Mouse (Mus musculus) heart, embryonic 14.5 days (tissue): ENCODE data around the gene Slc16a12. TPM values are rescaled to one million over a fixed set of nuclear protein-coding genes. Genes with fewer than 3 reads are reported as not detected.
A peak's percentile ranks its signal among the peaks of the same experiment; 100 is the strongest.

Experiments used
- ATAC-seq: fragments of 200-750 bp; cut with Nextera tagmentation; 2 replicates; pipeline ENCODE4 v1.8.0; 2017; ENCODE audit warnings: low read depth, moderate TSS enrichment; ENCODE audit not compliant: insufficient number of reproducible peaks, insufficient read depth, low FRiP score
- H3K27ac ChIP-seq, 2 experiments: fragments of 200-500 bp in 1 of 2; fragments of 300-500 bp in 1 of 2; sonication (generic) in 1 of 2; replicated peaks in 1 of 2; 2 replicates each; pipeline ENCODE4 v1.5.1; 2012 to 2014; ENCODE audit warnings: low read depth in 2 of 2, low read length in 2 of 2, control low read depth in 1 of 2, mild to moderate bottlenecking in 1 of 2, mixed read lengths in 1 of 2; ENCODE audit not compliant: control insufficient read depth in 1 of 2, insufficient read depth in 1 of 2
- H3K27me3 ChIP-seq: fragments of 300-500 bp; sonication (generic); 2 replicates; pipeline ENCODE4 v1.6.1; 2014; ENCODE audit warnings: mild to moderate bottlenecking, low read length, control low read depth; ENCODE audit not compliant: control insufficient read depth, insufficient read depth
- H3K36me3 ChIP-seq: fragments of 300-500 bp; sonication (generic); 2 replicates; pipeline ENCODE4 v1.6.1; 2014; ENCODE audit warnings: mild to moderate bottlenecking, control low read depth, low read length, mixed read lengths; ENCODE audit not compliant: control insufficient read depth, insufficient read depth
- H3K4me1 ChIP-seq, 2 experiments: fragments of 200-500 bp in 1 of 2; fragments of 300-500 bp in 1 of 2; sonication (generic) in 1 of 2; 2 replicates each; pipeline ENCODE4 v1.6.1; 2012 to 2014; ENCODE audit warnings: low read length in 2 of 2, control low read depth in 1 of 2, mixed read lengths in 1 of 2; ENCODE audit not compliant: control insufficient read depth in 2 of 2, insufficient read depth in 2 of 2
- H3K4me2 ChIP-seq: fragments of 300-500 bp; sonication (generic); 2 replicates; pipeline ENCODE4 v1.6.1; 2014; ENCODE audit warnings: mild to moderate bottlenecking, low read length
- H3K4me3 ChIP-seq, 2 experiments: fragments of 200-500 bp in 1 of 2; fragments of 300-500 bp in 1 of 2; sonication (generic) in 1 of 2; 2 replicates each; pipeline ENCODE4 v1.5.1; 2012 to 2014; ENCODE audit warnings: low read length in 2 of 2, mild to moderate bottlenecking in 2 of 2, control low read depth in 1 of 2, low read depth in 1 of 2, moderate library complexity in 1 of 2; ENCODE audit not compliant: control insufficient read depth in 1 of 2, insufficient read depth in 1 of 2
- H3K9ac ChIP-seq: fragments of 300-500 bp; sonication (generic); 2 replicates; pipeline ENCODE4 v1.6.1; 2014; ENCODE audit warnings: mild to moderate bottlenecking, low read length
- H3K9me3 ChIP-seq: fragments of 300-500 bp; sonication (generic); 2 replicates; pipeline ENCODE4 v1.6.1; 2016; ENCODE audit warnings: low read length, control low read depth; ENCODE audit not compliant: control insufficient read depth
- WGBS: fragments of 180-500 bp; shearing (Covaris S2); extraction: QIAGEN DNeasy Blood & Tissue Kit; methylation state at CpG from one replicate; pipeline ENCODE4 v1.1.7; 2014; 5-methylcytosine and 5-hydroxymethylcytosine counted together
- polyA plus RNA-seq: library from polyadenylated mRNA; unstranded; fragments of >200 nt; fragmentation: Nextera tagmentation; extraction: Ambion mirVana; gene quantifications from 2 replicates; pipeline ENCODE4 v1.2.1, GENCODE M21; 2014

Gene Slc16a12
- polyA plus RNA-seq, 1 experiment from 2014 or later = 19.7 TPM

GRCm38 (mm10) chr19:34715895-34716294 is 31.2 kb downstream of the Slc16a12 start:
- H3K27me3 ChIP-seq = no peaks in the 10 kb centered on the region
- no peaks in the 10 kb centered on the region for H3K4me1 ChIP-seq
- no peaks in the 10 kb centered on the region for H3K36me3 ChIP-seq
- no peaks in the 10 kb centered on the region for H3K9me3 ChIP-seq
- no peak overlapping the region for H3K4me2 ChIP-seq
- H3K27ac ChIP-seq = no peak overlapping the region
- WGBS = 68% methylated on average over 1 of the region's 1 CpGs
- no peak overlapping the region for H3K4me3 ChIP-seq
- ATAC-seq = no peak
- no peak overlapping the region for H3K9ac ChIP-seq

GRCm38 (mm10) chr19:34714250-34714666 is 32.8 kb downstream of the Slc16a12 start:
- Histone ChIP-seq H3K27ac (no peak overlapping the region), H3K4me1 (no peaks in the 10 kb centered on the region), H3K9ac (no peak overlapping the region), H3K4me2 (no peak overlapping the region), H3K9me3 (no peaks in the 10 kb centered on the region), H3K4me3 (no peak overlapping the region), H3K27me3 (no peaks in the 10 kb centered on the region), H3K36me3 (no peaks in the 10 kb centered on the region)
- WGBS = 85% methylated on average over 5 of the region's 5 CpGs
- no peak for ATAC-seq

GRCm38 (mm10) chr19:34712050-34712449 is 35.0 kb downstream of the Slc16a12 start:
- H3K27me3 ChIP-seq = no peaks in the 10 kb centered on the region
- WGBS = 58% methylated on average over 2 of the region's 2 CpGs
- H3K9me3 ChIP-seq = no peaks in the 10 kb centered on the region
- no peak for ATAC-seq
- no peak overlapping the region for H3K27ac ChIP-seq
- no peak overlapping the region for H3K9ac ChIP-seq
- peaks cover 3 to 4% of the 10 kb centered on the region in 2 experiments; a peak in 1 of 4 replicates for H3K4me1 ChIP-seq
- no peak overlapping the region for H3K4me3 ChIP-seq
- H3K36me3 ChIP-seq = no peaks in the 10 kb centered on the region
- no peak overlapping the region for H3K4me2 ChIP-seq

- H3K9me3 ChIP-seq = no peaks in the 10 kb centered on the region
- H3K4me3 ChIP-seq = no peak overlapping the region
- H3K4me1 ChIP-seq = peaks cover 7 to 11% of the 10 kb centered on the region in 2 experiments
- no peaks in the 10 kb centered on the region for H3K36me3 ChIP-seq
- H3K4me2 ChIP-seq = no peak overlapping the region
- H3K27ac ChIP-seq = no peak overlapping the region
- no peaks in the 10 kb centered on the region for H3K27me3 ChIP-seq
- H3K9ac ChIP-seq = no peak overlapping the region
- ATAC-seq = no peak
- WGBS = 91% methylated on average over 2 of the region's 2 CpGs
Measured at GRCm38 (mm10) chr19:34708221-34708620, 38.9 kb downstream of the Slc16a12 start.

- no peak overlapping the region for H3K27ac ChIP-seq
- ATAC-seq = no peak
- WGBS = 73% methylated on average over 2 of the region's 2 CpGs
- H3K9me3 ChIP-seq = no peaks in the 10 kb centered on the region
- no peaks in the 10 kb centered on the region for H3K36me3 ChIP-seq
- H3K27me3 ChIP-seq = no peaks in the 10 kb centered on the region
- no peak overlapping the region for H3K4me3 ChIP-seq
- no peak overlapping the region for H3K9ac ChIP-seq
- peaks cover 7 to 11% of the 10 kb centered on the region in 2 experiments for H3K4me1 ChIP-seq
- H3K4me2 ChIP-seq = no peak overlapping the region
Measured at GRCm38 (mm10) chr19:34707571-34707970, 39.5 kb downstream of the Slc16a12 start.

GRCm38 (mm10) chr19:34706261-34706660 is 40.8 kb downstream of the Slc16a12 start:
- H3K27ac ChIP-seq = peak overlapping the region; percentile 21 to 53; a peak in 3 of 4 replicates
- 31% methylated on average over 6 of the region's 6 CpGs for WGBS
- H3K4me1 ChIP-seq = peaks cover 7 to 11% of the 10 kb centered on the region in 2 experiments
- H3K4me3 ChIP-seq = no peak overlapping the region
- H3K9ac ChIP-seq = peak overlapping the region; percentile 31; the same call in 1 of the 2 replicates
- H3K36me3 ChIP-seq = no peaks in the 10 kb centered on the region
- H3K4me2 ChIP-seq = peak overlapping the region; percentile 34
- no peaks in the 10 kb centered on the region for H3K27me3 ChIP-seq
- no peak for ATAC-seq
- H3K9me3 ChIP-seq = no peaks in the 10 kb centered on the region

GRCm38 (mm10) chr19:34705141-34705540 is 41.9 kb downstream of the Slc16a12 start:
- Histone ChIP-seq H3K4me1 (peaks cover 7 to 11% of the 10 kb centered on the region in 2 experiments), H3K36me3 (no peaks in the 10 kb centered on the region), H3K4me3 (no peak overlapping the region), H3K4me2 (no peak overlapping the region), H3K27ac (no peak overlapping the region), H3K27me3 (no peaks in the 10 kb centered on the region), H3K9ac (no peak overlapping the region), H3K9me3 (no peaks in the 10 kb centered on the region)
- WGBS = 91% methylated on average over 1 of the region's 1 CpGs
- ATAC-seq = no peak

- 93% methylated on average over 2 of the region's 2 CpGs for WGBS
- Histone ChIP-seq H3K9me3 (no peaks in the 10 kb centered on the region), H3K4me2 (no peak overlapping the region), H3K27me3 (no peaks in the 10 kb centered on the region), H3K4me3 (no peak overlapping the region), H3K9ac (no peak overlapping the region), H3K4me1 (no peaks in the 10 kb centered on the region), H3K27ac (no peak overlapping the region), H3K36me3 (no peaks in the 10 kb centered on the region)
- ATAC-seq = no peak
Measured at GRCm38 (mm10) chr19:34699300-34699699, 47.8 kb downstream of the Slc16a12 start.
